Comparison of ENCODE assay signal across 18 mouse cellular contexts in genomic region chr7:109467591-109467990, GRCm38 (mm10). TPM values are rescaled to one million over a fixed set of nuclear protein-coding genes. Genes with fewer than 3 reads are reported as not detected.
A peak's percentile ranks its signal among the peaks of the same experiment; 100 is the strongest.
DNase-seq lines count a peak whose midpoint lies in the region; ATAC-seq and TF ChIP-seq lines count a peak whose summit lies in the region.
"Had no signal": no experiment of that assay in that cellular context is flagged by ENCODE, and none has a peak within 500 bp of the region (broad histone marks: within the 10 kb centered on the region; RNA-seq: fewer than 3 reads in every experiment).

No protein-coding gene starts in this region.

- TF ChIP-seq CTCF in cerebellum, adult 2 months (IDR thresholded peaks at IDR 0.05; ENCODE audit: borderline replicate concordance, insufficient read depth, low read depth, low read length): no peak
- TF ChIP-seq CTCF in gastrocnemius, adult 2 months (IDR thresholded peaks at IDR 0.05): no peak

- no peaks in the 10 kb centered on the region for H3K36me3 ChIP-seq in embryonic facial prominence, embryonic 15.5 days
- H3K36me3 ChIP-seq in forebrain, embryonic 12.5 days (replicated peaks): no peaks in the 10 kb centered on the region
- H3K36me3 ChIP-seq: midbrain, embryonic 10.5 days had no signal

- DNase-seq in cerebellum, adult 2 months: peak; percentile 26 to 50
- no peak for DNase-seq in cerebellum, postnatal 4 days (ENCODE audit: low spot score in 2 of 2)
- DNase-seq in gastrocnemius, adult 2 months: no peak
- no peak for DNase-seq in gastrocnemius, postnatal 10 days
- peak; percentile 20 to 40 for DNase-seq in left cerebral cortex, postnatal 14 days (ENCODE audit: low spot score in 2 of 2)
- DNase-seq in left cerebral cortex, postnatal 10 days (ENCODE audit: extremely low spot score in 1 of 2, low spot score in 2 of 2): no peak
- DNase-seq: adrenal gland, postnatal 36 days; kidney, postnatal 10 days; right cerebral cortex, postnatal 4 days had no signal

- intact Hi-C loops in gastrocnemius, adult 2 months (cut with DNase I): no loop called here
- intact Hi-C loops in left cerebral cortex, postnatal 14 days (cut with DNase I): no loop called here
- intact Hi-C loops in left cerebral cortex, postnatal 10 days (cut with DNase I): no loop called here

- 11% methylated on average over 2 of the region's 2 CpGs for WGBS in cerebellum, adult 2 months
- WGBS in embryonic facial prominence, embryonic 15.5 days: 40% methylated on average over 2 of the region's 2 CpGs
- WGBS in forebrain, embryonic 12.5 days: 63% methylated on average over 2 of the region's 2 CpGs

- peak; percentile 37; the same call in 1 of the 2 replicates for ATAC-seq in embryonic facial prominence, embryonic 15.5 days (ENCODE audit: insufficient number of reproducible peaks, low FRiP score, low TSS enrichment, low read depth)
- no peak for ATAC-seq in forebrain, embryonic 12.5 days (ENCODE audit: low FRiP score)
- ATAC-seq: activated CD4-positive, CD25-positive, alpha-beta regulatory T cell, adult 4 months; forebrain, embryonic 16.5 days; intestine, postnatal 0 days had no signal

- H3K4me2 ChIP-seq in embryonic facial prominence, embryonic 15.5 days (replicated peaks): no peak overlapping the region
- no peak overlapping the region for H3K4me2 ChIP-seq in forebrain, embryonic 12.5 days

- H3K4me3 ChIP-seq in cerebellum, adult 2 months (replicated peaks; ENCODE audit: insufficient read depth, low read depth, low read length): no peak overlapping the region
- peak overlapping the region; percentile 43 for H3K4me3 ChIP-seq in gastrocnemius, adult 2 months
- H3K4me3 ChIP-seq in embryonic facial prominence, embryonic 15.5 days (replicated peaks): no peak overlapping the region
- no peak overlapping the region for H3K4me3 ChIP-seq in forebrain, embryonic 12.5 days (replicated peaks)
- H3K4me3 ChIP-seq: midbrain, embryonic 10.5 days had no signal

- no peak for TF ChIP-seq POLR2A in cerebellum, adult 2 months (IDR thresholded peaks at IDR 0.05; ENCODE audit: borderline replicate concordance, insufficient read depth, low read length)

- H3K27me3 ChIP-seq in cerebellum, adult 2 months (ENCODE audit: control insufficient read depth, insufficient read depth, low read length): no peaks in the 10 kb centered on the region
- no peaks in the 10 kb centered on the region for H3K27me3 ChIP-seq in embryonic facial prominence, embryonic 15.5 days
- no peaks in the 10 kb centered on the region for H3K27me3 ChIP-seq in forebrain, embryonic 12.5 days

- H3K4me1 ChIP-seq in cerebellum, adult 2 months (ENCODE audit: control insufficient read depth, insufficient read depth, low read length): peaks cover 8% of the 10 kb centered on the region
- H3K4me1 ChIP-seq in embryonic facial prominence, embryonic 15.5 days: no peaks in the 10 kb centered on the region
- H3K4me1 ChIP-seq in forebrain, embryonic 12.5 days: peaks cover 5% of the 10 kb centered on the region

- H3K27ac ChIP-seq in cerebellum, adult 2 months (ENCODE audit: insufficient read depth, low read length): no peak overlapping the region
- H3K27ac ChIP-seq in gastrocnemius, adult 2 months: peak overlapping the region; percentile 69
- no peak overlapping the region for H3K27ac ChIP-seq in embryonic facial prominence, embryonic 15.5 days (replicated peaks)
- no peak overlapping the region for H3K27ac ChIP-seq in forebrain, embryonic 12.5 days
- H3K27ac ChIP-seq: liver, embryonic 14.5 days had no signal

- H3K9me3 ChIP-seq in embryonic facial prominence, embryonic 15.5 days (replicated peaks): no peaks in the 10 kb centered on the region
- no peaks in the 10 kb centered on the region for H3K9me3 ChIP-seq in forebrain, embryonic 12.5 days
- H3K9me3 ChIP-seq: midbrain, embryonic 10.5 days had no signal

- H3K9ac ChIP-seq in embryonic facial prominence, embryonic 15.5 days: no peak overlapping the region
- H3K9ac ChIP-seq in forebrain, embryonic 12.5 days: no peak overlapping the region
- H3K9ac ChIP-seq: liver, embryonic 14.5 days had no signal

RNA-seq across cellular contexts. Expression of gene Stk33, which starts 28.7 kb away (rescaled TPM):
- polyA plus RNA-seq in cerebellum, adult 2 months (2012; rRNA removed): 0.90 and 1.1 TPM in 2 replicates
- total RNA-seq in gastrocnemius, adult 2 months (2021): under 1 TPM; 0.17 to 0.51 TPM
- not detected for total RNA-seq in gastrocnemius, postnatal 10 days (2021)
- 1 to 10 TPM in 1 of 2 experiments, under 1 TPM in 1; 0.70 to 1.1 TPM for total RNA-seq in left cerebral cortex, postnatal 14 days (2021)
- total RNA-seq in left cerebral cortex, postnatal 10 days (2021): 1 to 10 TPM; 1.9 to 2.1 TPM
- polyA plus RNA-seq in embryonic facial prominence, embryonic 15.5 days (2015; fragmentation: Nextera tagmentation; extraction: Ambion mirVana): 4.6 and 5.3 TPM in 2 replicates
- polyA plus RNA-seq in forebrain, embryonic 12.5 days (2016; fragmentation: Nextera tagmentation; extraction: Ambion mirVana): 12.0 and 12.6 TPM in 2 replicates
- total RNA-seq: hematopoietic stem cell, adult 5-6 weeks had no signal
- polyA plus RNA-seq: activated CD4-positive, CD25-positive, alpha-beta regulatory T cell, adult 4 months; liver, embryonic 14.5 days had no signal

RNA-seq across cellular contexts. Expression of gene Trim66, which starts 40.3 kb away (rescaled TPM):
- polyA plus RNA-seq in cerebellum, adult 2 months (2012; rRNA removed): 11.3 and 11.6 TPM in 2 replicates
- under 1 TPM; 0.17 to 0.23 TPM for total RNA-seq in gastrocnemius, adult 2 months (2021)
- under 1 TPM; 0.19 to 0.41 TPM for total RNA-seq in gastrocnemius, postnatal 10 days (2021)
- 10 to 100 TPM in 1 of 2 experiments, 1 to 10 TPM in 1; 8.7 to 11.0 TPM for total RNA-seq in left cerebral cortex, postnatal 14 days (2021)
- 1 to 10 TPM; 8.3 to 8.5 TPM for total RNA-seq in left cerebral cortex, postnatal 10 days (2021)
- polyA plus RNA-seq in embryonic facial prominence, embryonic 15.5 days (2015; fragmentation: Nextera tagmentation; extraction: Ambion mirVana): 3.9 and 5.6 TPM in 2 replicates
- polyA plus RNA-seq in forebrain, embryonic 12.5 days (2016; fragmentation: Nextera tagmentation; extraction: Ambion mirVana): 0.64 and 1.6 TPM in 2 replicates
- polyA plus RNA-seq: activated CD4-positive, CD25-positive, alpha-beta regulatory T cell, adult 4 months; limb, embryonic 11.5 days had no signal

RNA-seq across cellular contexts. Expression of gene Rpl27a, which starts 51.4 kb away (rescaled TPM):
- 299 and 318 TPM in 2 replicates for polyA plus RNA-seq in cerebellum, adult 2 months (2012; rRNA removed)
- 100 to 1,000 TPM in 1 of 2 experiments, 10 to 100 TPM in 1; 78.8 to 109 TPM for total RNA-seq in gastrocnemius, adult 2 months (2021)
- 100 to 1,000 TPM; 131 to 154 TPM for total RNA-seq in gastrocnemius, postnatal 10 days (2021)
- total RNA-seq in left cerebral cortex, postnatal 14 days (2021): 100 to 1,000 TPM; 101 to 121 TPM
- total RNA-seq in left cerebral cortex, postnatal 10 days (2021): 100 to 1,000 TPM; 136 TPM
- polyA plus RNA-seq in embryonic facial prominence, embryonic 15.5 days (2015; fragmentation: Nextera tagmentation; extraction: Ambion mirVana): 140 and 145 TPM in 2 replicates
- polyA plus RNA-seq in forebrain, embryonic 12.5 days (2016; fragmentation: Nextera tagmentation; extraction: Ambion mirVana): 97.2 and 98.3 TPM in 2 replicates

Comparison
In these comparisons a context has a peak if more than half of its experiments do, and no peak if none do; other contexts are left out.
1. DNase-seq: peak in cerebellum, adult 2 months (2 of 2) and left cerebral cortex, postnatal 14 days (2 of 2); none in cerebellum, postnatal 4 days (0 of 2), gastrocnemius, adult 2 months (single experiment), gastrocnemius, postnatal 10 days (single experiment) and left cerebral cortex, postnatal 10 days (0 of 2).
2. RNA of gene Trim66, which starts 40.3 kb away (total RNA-seq): 8.7 to 11.0 TPM in left cerebral cortex, postnatal 14 days and 8.3 to 8.5 TPM in left cerebral cortex, postnatal 10 days; 0.19 to 0.41 TPM in gastrocnemius, postnatal 10 days and 0.17 to 0.23 TPM in gastrocnemius, adult 2 months; every median in the first group is over 4 times any median in the second.